Mouse (Mus musculus) embryonic stem cell, embryonic (primary cell): ENCODE measurements around the gene Ascl3.

Experiments
- CTCF ChIA-PET, 4 experiments: fragments of 300-600 bp in 2 of 4; fragments of 350-600 bp in 2 of 4; sonication (Branson Sonifier 250); formaldehyde crosslinking; loops; one replicate each; lab custom pipeline; 2022; ENCODE audit warnings: inconsistent platforms in 2 of 4; lab: Charles Lee
- POLR2A ChIA-PET, 4 experiments: fragments of 300-600 bp in 2 of 4; fragments of 350-600 bp in 2 of 4; sonication (Branson Sonifier 250); formaldehyde crosslinking; loops; one replicate each; lab custom pipeline; 2022; ENCODE audit warnings: antibody characterized with exemption in 4 of 4, inconsistent platforms in 1 of 4; lab: Charles Lee

Gene Ascl3

DNA sequence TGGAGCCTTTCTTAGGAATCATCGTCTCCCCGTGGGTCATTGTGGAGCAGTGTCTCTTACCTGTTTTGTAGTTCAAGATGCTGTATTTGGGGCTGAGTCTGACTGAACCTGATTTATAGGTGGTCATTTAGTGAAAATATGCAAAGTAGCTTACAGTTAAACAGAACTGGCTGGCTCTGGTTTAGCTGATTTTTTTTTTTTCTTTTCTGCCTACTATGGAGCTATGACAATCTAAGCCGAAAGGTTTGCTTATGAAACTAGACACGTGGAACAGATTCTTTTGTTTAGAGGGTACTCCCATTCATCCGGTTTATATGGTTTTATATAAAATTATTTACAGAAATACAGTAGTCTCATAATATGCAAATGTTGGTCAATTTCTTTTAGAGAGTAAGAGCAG lies at the start of gene Ascl3:
TSS of gene Ascl3 (minus strand) at position 101 of the 400 bp plus-strand sequence.
- ChIA-PET CTCF (no interaction called here), POLR2A (interaction anchor here in 2 of 4 experiments (0.6 to 0.9 kb wide), 5 partner anchors 8 to 206 kb away, joined by 3 to 4 read pairs (median 3); partner anchors contain the start of genes BC051019 (in 1 of the 2) and Tmem9b (in 1 of the 2))

DNA sequence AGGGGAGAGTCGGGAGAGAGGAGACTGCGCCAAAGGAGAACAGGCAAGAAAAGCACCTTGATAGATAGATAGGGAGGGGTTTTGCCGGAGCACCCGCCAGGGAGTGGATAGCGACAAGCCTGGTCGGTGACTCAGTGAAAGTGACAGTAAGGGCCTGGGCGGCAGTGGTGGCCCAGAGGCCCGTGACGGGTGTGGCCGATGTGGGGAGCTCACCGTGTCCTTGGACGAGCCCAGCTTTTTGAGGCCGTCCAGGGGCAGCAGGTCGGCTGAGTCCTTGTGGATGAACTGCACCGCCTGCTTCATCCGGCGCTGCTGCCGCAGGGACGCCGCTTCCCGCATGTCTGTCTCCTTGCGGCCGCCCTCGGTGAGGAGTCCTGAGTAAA lies 49.6 kb upstream of the Ascl3 start:
- POLR2A ChIA-PET: interaction anchor here in 3 of 4 experiments (0.5 to 6.7 kb wide), 37 partner anchors 8 to 698 kb away, joined by 3 to 56 read pairs (median 4); partner anchors contain the start of genes Rpl27a (in 3 of the 3), Akip1 (in 1 of the 3), St5 (in 1 of the 3) and Tmem9b (in 1 of the 3)
- CTCF ChIA-PET: interaction anchor here in 2 of 4 experiments (0.8 to 2.1 kb wide), 5 partner anchors 11 to 382 kb away, joined by 3 to 9 read pairs (median 3); no protein-coding TSS in a partner anchor

DNA sequence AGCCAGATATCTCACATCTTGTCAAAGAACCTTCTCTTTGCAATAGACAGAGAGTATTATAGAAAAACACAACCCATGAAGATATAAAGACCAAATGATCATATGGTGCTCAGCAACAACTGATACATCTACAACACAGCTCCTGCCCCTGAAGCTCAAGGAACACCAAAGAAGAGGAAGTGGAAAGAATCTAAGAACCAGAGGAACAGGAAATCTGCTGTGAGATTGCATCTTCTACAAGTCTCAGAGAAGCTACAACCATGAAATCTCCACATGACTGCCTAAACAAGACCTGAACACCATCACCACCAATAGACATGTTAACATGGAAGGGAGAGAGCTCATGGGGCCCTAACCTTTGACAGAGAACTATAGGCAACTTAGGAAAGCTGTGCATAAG lies 40.7 kb upstream of the Ascl3 start:
- CTCF ChIA-PET: interaction anchor here in 1 of 4 experiments (0.7 kb wide), 1 partner anchor 14 kb away, joined by 3 read pairs; no protein-coding TSS in a partner anchor

DNA sequence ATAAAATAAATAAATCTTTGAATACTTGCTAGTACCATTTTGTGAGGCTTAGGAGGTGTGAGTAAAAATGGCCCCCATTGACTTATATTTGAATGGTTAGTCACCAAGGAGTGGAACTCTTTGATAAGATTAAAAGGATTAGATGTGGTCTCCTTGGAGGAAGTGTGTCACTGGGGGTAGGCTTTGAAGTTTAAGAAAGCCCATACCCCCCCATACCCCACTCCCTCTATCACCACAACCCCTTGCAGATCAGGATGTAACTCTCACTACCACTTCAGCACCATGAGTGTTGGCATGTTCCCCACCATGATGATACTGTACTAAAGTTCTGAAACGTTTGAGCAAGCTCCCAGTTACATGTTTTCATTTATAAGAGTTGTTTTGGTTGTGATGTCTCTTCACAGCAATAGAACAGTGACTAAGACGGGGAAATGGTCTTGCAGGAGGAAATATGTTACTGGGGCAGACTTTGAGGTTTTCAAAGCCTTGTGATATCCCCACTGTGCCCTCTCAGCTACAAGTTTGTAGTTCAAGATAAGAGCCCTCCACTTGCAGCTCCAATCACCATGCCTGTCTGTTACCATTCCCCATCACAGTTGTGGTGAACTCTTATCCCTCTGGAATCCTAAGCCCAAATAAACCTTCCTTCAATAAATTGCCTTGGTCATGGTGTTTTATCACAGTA lies 37.3 kb upstream of the Ascl3 start:
- ChIA-PET POLR2A (interaction anchor here in 1 of 4 experiments (1.0 kb wide), 1 partner anchor 20 kb away, joined by 3 read pairs; no protein-coding TSS in a partner anchor), CTCF (interaction anchor here in 1 of 4 experiments (0.8 kb wide), 1 partner anchor 17 kb away, joined by 3 read pairs; no protein-coding TSS in a partner anchor)

More for the DNA sequence above, 40.7 kb upstream of the Ascl3 start:
- POLR2A ChIA-PET: interaction anchor here in 1 of 4 experiments (0.8 kb wide), 1 partner anchor 17 kb away, joined by 4 read pairs; no protein-coding TSS in a partner anchor

DNA sequence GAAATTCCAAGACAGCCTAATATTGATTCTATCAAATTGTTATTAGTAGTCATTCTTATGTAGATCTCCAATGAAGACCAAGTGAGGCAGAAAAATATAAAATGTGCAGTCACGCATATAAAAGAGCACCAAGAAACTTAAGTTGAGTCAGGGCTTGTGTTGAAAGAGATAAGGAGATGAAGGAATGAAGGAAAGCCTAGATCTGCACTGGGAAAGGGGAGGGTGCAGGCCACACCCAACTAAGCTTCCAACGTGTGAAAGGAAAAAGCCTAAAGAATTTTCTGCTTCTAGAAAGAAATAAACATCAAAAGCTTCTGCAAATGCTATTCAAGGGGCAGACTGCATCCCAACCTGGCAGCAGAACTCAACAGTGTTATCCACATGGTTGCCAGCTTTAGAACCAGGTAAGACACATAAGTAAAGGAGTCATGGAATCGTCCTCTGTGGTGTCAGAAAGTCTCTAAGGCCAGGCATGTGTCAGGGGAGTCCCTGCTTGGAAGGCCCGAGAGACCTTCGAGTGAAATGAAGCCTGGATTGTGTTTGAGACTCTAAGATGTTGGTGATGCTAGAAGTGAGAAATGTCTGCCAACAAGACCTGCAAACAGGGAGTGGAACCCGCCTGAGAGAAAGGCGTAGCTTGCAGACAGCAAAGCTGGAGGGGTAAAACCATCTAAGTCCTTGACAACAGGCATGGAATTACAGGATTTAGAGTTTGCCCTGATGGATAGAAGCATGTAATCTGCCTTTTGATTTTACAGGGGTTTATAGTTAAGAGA lies 36.2 kb upstream of the Ascl3 start:
- CTCF ChIA-PET: interaction anchor here in 2 of 4 experiments (0.8 to 1.0 kb wide), 3 partner anchors 18 to 125 kb away, joined by 3 read pairs; no protein-coding TSS in a partner anchor
- POLR2A ChIA-PET: interaction anchor here in 1 of 4 experiments (0.5 to 1.8 kb wide), 4 partner anchors 16 to 754 kb away, joined by 3 to 5 read pairs (median 4); partner anchors contain the start of gene Tmem9b

DNA sequence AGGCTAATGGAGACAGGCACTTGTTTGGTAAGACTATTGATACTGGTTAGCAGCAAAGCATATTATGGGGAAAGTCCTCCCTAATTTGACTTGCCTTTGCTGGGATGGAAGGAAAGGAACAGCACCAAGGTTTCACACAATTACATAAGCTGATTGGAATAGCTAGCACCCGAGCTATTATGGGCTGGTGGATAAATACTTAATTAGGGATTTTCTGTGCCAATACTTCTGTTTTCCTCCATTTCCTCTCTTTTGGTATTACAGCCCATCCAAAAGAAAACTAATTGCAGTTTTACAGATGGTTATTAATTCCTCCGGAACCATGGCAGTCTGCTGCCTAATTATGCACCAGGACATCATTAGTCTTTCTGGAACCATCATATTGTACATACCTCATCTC lies 32.5 kb upstream of the Ascl3 start:
- POLR2A ChIA-PET: interaction anchor here in 1 of 4 experiments (1.1 kb wide), 1 partner anchor 13 kb away, joined by 5 read pairs; no protein-coding TSS in a partner anchor
- CTCF ChIA-PET: no interaction called here

DNA sequence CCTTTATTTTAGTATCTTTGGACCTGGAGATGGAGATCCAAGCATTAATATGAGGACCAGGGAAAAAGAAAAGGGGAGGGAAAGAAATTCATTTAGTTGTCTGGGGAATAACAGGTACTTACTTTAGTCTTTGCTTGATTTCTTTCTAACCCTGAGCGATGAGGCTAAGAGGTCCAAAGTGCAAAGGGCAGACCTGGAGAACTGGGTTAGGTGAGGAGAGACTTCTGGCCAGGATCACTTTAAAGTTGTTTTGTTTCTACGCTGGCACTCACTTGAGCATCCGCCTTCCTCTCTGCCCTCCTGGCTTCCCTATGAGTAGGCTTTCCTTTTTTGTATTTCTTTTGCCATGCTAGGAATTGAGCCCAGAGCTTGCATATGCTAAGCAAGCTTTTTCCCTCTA lies 24.8 kb upstream of the Ascl3 start:
- POLR2A ChIA-PET: interaction anchor here in 1 of 4 experiments (0.6 kb wide), 1 partner anchor 126 kb away, joined by 3 read pairs; no protein-coding TSS in a partner anchor
- CTCF ChIA-PET: no interaction called here

DNA sequence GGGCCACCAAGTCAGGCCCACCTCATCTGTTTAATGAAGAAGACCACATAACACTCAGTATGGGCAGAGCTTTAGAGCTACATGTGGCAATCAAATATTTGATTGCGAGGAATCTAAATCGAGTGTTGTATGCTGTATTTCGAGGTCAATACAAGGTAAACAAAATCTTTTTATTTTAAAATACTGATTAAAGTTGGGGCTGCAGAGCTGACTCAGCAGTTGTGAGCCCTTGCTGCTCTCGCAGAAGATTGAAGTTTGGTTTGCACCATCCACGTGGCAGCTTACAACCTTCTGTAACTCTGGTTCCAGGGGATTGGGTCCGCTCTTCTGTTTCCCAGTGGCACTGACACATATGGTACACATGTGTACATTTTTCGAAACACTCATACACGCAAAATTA lies 22.5 kb upstream of the Ascl3 start:
- POLR2A ChIA-PET: no interaction called here
- CTCF ChIA-PET: no interaction called here

DNA sequence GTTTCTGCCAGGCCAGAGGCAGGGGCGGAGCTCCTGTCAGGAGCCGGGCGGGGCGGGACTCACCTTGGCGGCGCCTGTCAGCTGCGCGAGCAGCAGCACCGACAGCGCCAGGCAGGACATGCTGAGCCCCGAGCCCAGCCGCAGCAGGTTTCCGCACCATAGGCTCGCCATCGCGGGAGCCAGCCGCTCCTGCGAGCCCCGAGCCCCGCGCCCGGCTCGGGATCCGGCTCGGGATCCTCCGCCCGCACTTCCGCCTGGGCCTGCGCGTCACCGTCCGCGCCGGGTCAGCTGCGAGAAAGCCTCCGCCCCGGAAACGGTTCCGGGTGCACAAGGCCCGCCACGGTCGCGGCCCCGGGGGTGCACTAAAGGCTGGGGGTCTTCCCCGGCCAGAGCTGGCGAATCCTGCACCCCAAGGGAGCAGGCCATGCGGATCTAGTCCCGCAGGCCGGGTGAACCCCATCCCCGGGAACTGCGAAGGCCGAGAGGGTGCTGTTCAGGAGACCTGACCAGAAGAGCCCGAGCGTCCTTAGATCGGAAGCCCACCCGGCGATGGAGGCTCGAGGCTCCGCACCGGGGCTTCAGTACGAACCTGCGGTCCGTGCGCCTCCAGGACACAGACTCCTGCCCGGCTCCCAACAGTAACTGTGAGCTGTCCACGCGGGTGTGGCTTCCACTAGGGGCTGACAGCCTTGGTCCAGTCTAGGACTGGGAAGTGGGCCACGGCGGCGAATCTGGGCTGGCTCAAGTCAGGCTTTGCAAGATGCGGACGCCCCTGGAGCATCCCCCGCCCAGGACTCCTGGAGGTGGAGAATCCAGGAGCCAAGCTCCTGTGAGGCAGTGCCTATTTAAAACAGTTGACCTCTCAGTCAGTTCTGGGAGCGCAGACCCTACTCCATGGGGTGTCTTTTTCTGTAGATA lies 20.7 kb upstream of the Ascl3 start, which contains the start of gene Tmem9b:
TSS of gene Tmem9b (minus strand) at position 868 of the 918 bp plus-strand sequence.
- CTCF ChIA-PET: interaction anchor here (0.5 to 1.4 kb wide), 7 partner anchors 13 to 140 kb away, joined by 3 to 10 read pairs (median 3); no protein-coding TSS in a partner anchor

DNA sequence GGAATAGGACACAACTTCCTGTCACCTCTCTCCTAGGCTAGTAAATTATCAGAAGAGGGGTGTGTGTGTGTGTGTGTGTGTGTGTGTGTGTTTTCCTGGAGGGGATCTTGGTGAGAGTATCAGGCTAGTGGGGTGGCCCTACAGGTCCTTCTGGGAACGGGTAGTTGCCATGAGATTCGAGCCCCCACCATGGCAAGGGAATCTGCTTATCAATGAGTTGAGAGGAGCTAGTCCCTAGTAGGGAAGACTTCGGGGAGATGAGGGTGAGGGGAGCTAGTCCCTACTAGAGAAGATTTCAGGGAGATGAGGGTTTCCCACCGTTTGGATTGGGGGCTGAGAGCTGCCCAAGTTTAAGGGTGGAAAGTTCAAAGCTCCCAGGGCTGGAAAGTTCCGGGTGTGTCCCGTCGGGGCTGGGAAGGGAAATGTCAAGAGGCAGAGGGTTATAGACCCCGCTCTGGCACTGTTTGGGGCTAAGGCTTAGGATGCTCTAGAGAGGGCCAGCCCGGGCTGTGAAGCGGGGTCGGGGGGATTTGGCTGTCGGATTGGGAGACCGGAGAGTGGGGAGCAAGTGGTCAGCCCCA lies 20.0 kb upstream of the Ascl3 start:
- ChIA-PET CTCF (interaction anchor here in 3 of 4 experiments (0.5 to 1.4 kb wide), 5 partner anchors 14 to 137 kb away, joined by 3 to 10 read pairs (median 3); no protein-coding TSS in a partner anchor), POLR2A (interaction anchor here in 3 of 4 experiments (0.5 to 2.2 kb wide), 36 partner anchors 10 to 310 kb away, joined by 3 to 18 read pairs (median 3); partner anchors contain the start of genes Akip1 (in 2 of the 3), Nrip3 (in 2 of the 3), Rpl27a (in 2 of the 3) and St5 (in 2 of the 3))

More for the DNA sequence above, 20.7 kb upstream of the Ascl3 start, which contains the start of gene Tmem9b:
- POLR2A ChIA-PET: interaction anchor here in 3 of 4 experiments (0.5 to 2.2 kb wide), 40 partner anchors 10 to 1392 kb away, joined by 3 to 18 read pairs (median 3); partner anchors contain the start of genes Akip1 (in 2 of the 3), Nrip3 (in 2 of the 3), Rpl27a (in 2 of the 3) and St5 (in 2 of the 3)

DNA sequence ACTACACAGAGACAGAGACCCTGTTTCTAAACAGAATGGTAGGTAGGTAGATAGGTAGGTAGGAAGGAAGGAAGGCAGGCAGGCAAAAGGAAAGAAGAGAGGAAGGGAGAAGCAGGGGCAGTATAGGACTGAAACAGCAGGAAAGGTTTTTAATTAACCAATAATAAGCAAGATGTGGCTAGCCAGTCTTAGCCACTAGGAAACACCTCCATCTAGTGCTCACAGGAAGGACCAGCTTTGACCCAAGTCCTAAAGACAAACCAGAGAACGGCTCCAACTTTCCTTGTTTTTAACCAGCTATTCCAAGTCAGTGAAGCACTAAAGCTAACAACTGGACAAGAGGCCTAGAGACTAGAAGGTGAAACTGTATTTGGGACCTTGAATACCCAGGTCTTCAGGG lies 16.2 kb upstream of the Ascl3 start:
- ChIA-PET CTCF (interaction anchor here in 1 of 4 experiments (0.6 kb wide), 1 partner anchor 15 kb away, joined by 12 read pairs; no protein-coding TSS in a partner anchor), POLR2A (interaction anchor here in 2 of 4 experiments (0.6 to 2.5 kb wide), 8 partner anchors 14 to 238 kb away, joined by 3 to 12 read pairs (median 3); no protein-coding TSS in a partner anchor)

DNA sequence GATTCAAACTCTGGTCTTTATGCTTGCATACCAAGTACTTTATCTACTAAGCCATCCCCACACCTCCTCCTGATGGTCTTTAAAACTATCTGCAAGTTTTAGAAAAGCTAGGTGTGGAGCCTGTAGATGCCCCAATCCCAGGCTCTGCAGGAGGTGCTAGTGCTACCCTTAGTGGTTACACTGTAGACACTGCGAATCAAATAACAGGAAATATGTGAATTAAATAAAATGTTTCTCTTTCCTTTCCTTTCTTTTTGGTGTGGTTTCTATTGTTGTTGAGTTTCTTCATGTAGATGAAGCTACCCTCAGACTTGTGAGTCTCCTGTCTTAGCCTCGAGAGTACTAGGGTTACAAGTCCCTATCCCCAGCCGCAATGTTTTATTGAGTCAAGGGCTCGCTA lies 10.2 kb upstream of the Ascl3 start:
- CTCF ChIA-PET: no interaction called here

DNA sequence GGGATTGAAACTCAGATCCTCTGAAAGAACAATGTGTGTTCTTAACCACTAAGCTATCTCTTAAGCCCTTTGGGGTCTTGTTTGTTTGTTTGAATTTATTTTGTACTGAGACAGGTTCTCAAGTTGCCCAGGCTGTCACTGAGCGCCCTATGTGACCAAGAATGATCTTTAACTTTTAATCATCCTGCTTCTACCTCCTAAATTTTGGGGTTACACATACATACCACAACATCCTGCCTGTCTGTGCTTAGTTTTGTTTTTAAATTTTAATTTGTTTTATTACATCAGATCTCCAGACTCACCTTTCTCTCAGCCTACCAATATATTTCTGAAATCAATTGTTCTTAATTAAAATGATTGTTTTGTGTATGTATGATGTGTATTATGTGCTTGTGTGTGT lies 9.5 kb upstream of the Ascl3 start:
- CTCF ChIA-PET: no interaction called here

More for the DNA sequence above, 10.2 kb upstream of the Ascl3 start:
- POLR2A ChIA-PET: interaction anchor here in 1 of 4 experiments (1.0 to 1.3 kb wide), 2 partner anchors 8 to 38 kb away, joined by 3 read pairs; partner anchors contain the start of genes Akip1 and St5

DNA sequence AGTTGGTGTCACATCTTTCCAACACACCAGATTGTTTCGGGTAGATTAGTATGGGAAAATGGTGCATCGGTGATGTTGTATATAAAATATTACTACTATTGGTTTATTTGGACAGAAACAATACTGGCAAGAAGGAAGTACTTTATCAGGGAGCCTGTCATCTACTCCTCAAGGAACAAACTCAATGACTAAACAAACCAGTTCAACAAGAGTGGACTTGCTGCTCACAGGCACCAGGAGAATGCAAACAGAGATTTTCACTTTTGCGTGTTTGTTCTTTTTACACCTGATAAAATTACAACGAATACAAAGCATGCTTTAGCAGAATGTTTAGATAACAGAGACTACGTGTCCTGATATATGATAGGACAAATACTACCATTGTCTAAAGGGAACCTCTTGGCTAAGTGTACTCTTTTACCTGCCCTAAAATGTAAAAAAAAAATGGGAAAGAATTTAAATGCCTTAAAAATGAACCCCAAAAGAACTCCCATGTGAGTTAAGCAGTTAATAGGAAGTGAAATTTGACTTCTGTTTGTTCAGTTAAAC lies 8.4 kb upstream of the Ascl3 start:
- CTCF ChIA-PET: no interaction called here
- POLR2A ChIA-PET: no interaction called here

More for the DNA sequence above, 9.5 kb upstream of the Ascl3 start:
- POLR2A ChIA-PET: interaction anchor here in 1 of 4 experiments (1.3 kb wide), 1 partner anchor 37 kb away, joined by 3 read pairs; the partner anchor contains the start of genes Akip1 and St5

DNA sequence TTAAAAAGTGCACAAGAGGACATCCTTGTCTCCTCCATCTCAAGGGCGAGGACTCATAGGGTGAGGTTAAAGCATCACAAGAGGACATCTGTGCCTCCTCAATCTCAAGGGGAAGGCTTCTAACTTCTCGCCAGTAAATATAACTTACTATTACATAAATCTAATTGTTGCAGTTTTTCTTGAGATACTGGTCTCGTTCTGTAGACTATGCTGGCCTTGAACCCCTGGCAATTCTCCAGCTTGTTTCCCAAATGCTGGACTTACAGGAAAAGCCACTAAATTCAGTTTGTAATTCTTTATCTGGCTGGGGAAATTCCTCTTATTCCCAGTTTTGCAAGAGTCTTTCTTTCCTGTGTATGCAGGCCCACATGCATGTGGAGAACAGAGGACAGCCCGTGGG lies 3.3 kb upstream of the Ascl3 start:
- POLR2A ChIA-PET: no interaction called here

DNA sequence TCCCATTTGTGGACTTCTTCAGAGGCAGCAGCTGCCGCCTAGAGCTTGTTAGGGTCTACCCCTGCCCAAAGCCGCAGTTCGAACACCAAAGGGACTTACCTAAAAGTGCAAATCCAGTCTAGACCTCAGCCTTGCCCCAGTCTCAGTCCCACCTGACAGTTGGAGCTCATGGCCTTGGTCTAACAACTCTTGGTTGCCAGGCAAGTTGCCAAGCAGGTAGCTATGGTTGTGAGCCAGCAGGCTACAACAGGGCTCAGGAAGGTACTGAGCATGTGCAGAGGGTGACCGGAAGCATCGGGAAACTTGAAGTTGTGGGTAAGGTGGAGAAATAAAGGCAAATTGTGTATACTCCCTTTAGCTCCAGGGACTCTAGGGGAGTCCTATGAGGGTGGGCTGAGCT lies 7.8 kb downstream of the Ascl3 start, which contains the start of gene BC051019:
TSS of gene BC051019 (minus strand) at position 154 of the 400 bp plus-strand sequence.
- ChIA-PET POLR2A (interaction anchor here in 3 of 4 experiments (0.6 to 2.0 kb wide), 15 partner anchors 8 to 338 kb away, joined by 3 to 7 read pairs (median 3); partner anchors contain the start of genes Akip1 (in 2 of the 3), Rpl27a (in 2 of the 3), St5 (in 2 of the 3) and Ascl3 (in 1 of the 3)), CTCF (interaction anchor here in 3 of 4 experiments (0.7 to 1.6 kb wide), 3 partner anchors 21 to 169 kb away, joined by 3 to 5 read pairs (median 4); no protein-coding TSS in a partner anchor)

More for the DNA sequence above, 3.3 kb upstream of the Ascl3 start:
- CTCF ChIA-PET: no interaction called here
